Mouse (Mus musculus) midbrain, embryonic 16.5 days (tissue): ENCODE data around the gene Mgst3. TPM values are rescaled to one million over a fixed set of nuclear protein-coding genes. Genes with fewer than 3 reads are reported as not detected.

ENCODE experiments used
- ATAC-seq: fragments of 200-750 bp; cut with Nextera tagmentation; 2 replicates; pipeline ENCODE4 v1.8.0; 2017; ENCODE audit warnings: moderate TSS enrichment
- H3K27ac ChIP-seq: fragments of 300-500 bp; sonication (generic); 2 replicates; pipeline ENCODE4 v1.5.1; 2014; ENCODE audit warnings: mild to moderate bottlenecking, low read length, mixed read lengths
- H3K27me3 ChIP-seq: fragments of 300-500 bp; sonication (generic); 2 replicates; pipeline ENCODE4 v1.6.1; 2014; ENCODE audit warnings: low read depth, low read length, mixed read lengths; ENCODE audit not compliant: control insufficient read depth, insufficient read depth
- H3K36me3 ChIP-seq: fragments of 300-500 bp; sonication (generic); 2 replicates; pipeline ENCODE4 v1.6.1; 2014; ENCODE audit warnings: mild to moderate bottlenecking, low read length, moderate library complexity, mixed read lengths; ENCODE audit not compliant: control insufficient read depth, insufficient read depth
- H3K4me1 ChIP-seq: fragments of 300-500 bp; sonication (generic); 2 replicates; pipeline ENCODE4 v1.6.1; 2014; ENCODE audit warnings: mild to moderate bottlenecking, low read length, mixed read lengths; ENCODE audit not compliant: control insufficient read depth, insufficient read depth
- H3K4me2 ChIP-seq: fragments of 300-500 bp; sonication (generic); 2 replicates; pipeline ENCODE4 v1.6.1; 2014; ENCODE audit warnings: mild to moderate bottlenecking, low read length, mixed read lengths
- H3K4me3 ChIP-seq: fragments of 300-500 bp; sonication (generic); 2 replicates; pipeline ENCODE4 v1.5.1; 2014; ENCODE audit warnings: low read depth, mild to moderate bottlenecking, low read length, moderate library complexity, mixed read lengths
- H3K9ac ChIP-seq: fragments of 300-500 bp; sonication (generic); 2 replicates; pipeline ENCODE4 v1.6.1; 2014; ENCODE audit warnings: low read depth, low read length, mixed read lengths
- H3K9me3 ChIP-seq: fragments of 300-500 bp; sonication (generic); replicated peaks from 2 replicates; pipeline ENCODE4 v1.6.1; 2014; ENCODE audit warnings: mild to moderate bottlenecking, low read length, mixed read lengths; ENCODE audit not compliant: control insufficient read depth, poor library complexity, severe bottlenecking
- WGBS: fragments of 180-500 bp; shearing (Covaris S2); extraction: QIAGEN DNeasy Blood & Tissue Kit; methylation state at CpG from one replicate; pipeline ENCODE4 v1.1.7; 2014; 5-methylcytosine and 5-hydroxymethylcytosine counted together
- polyA plus RNA-seq: library from polyadenylated mRNA; unstranded; fragments of >200 nt; fragmentation: Nextera tagmentation; extraction: Ambion mirVana; gene quantifications from 2 replicates; pipeline ENCODE4 v1.2.1, GENCODE M21; 2015

Gene Mgst3
- polyA plus RNA-seq, result 138 and 170 TPM in 2 replicates

DNA sequence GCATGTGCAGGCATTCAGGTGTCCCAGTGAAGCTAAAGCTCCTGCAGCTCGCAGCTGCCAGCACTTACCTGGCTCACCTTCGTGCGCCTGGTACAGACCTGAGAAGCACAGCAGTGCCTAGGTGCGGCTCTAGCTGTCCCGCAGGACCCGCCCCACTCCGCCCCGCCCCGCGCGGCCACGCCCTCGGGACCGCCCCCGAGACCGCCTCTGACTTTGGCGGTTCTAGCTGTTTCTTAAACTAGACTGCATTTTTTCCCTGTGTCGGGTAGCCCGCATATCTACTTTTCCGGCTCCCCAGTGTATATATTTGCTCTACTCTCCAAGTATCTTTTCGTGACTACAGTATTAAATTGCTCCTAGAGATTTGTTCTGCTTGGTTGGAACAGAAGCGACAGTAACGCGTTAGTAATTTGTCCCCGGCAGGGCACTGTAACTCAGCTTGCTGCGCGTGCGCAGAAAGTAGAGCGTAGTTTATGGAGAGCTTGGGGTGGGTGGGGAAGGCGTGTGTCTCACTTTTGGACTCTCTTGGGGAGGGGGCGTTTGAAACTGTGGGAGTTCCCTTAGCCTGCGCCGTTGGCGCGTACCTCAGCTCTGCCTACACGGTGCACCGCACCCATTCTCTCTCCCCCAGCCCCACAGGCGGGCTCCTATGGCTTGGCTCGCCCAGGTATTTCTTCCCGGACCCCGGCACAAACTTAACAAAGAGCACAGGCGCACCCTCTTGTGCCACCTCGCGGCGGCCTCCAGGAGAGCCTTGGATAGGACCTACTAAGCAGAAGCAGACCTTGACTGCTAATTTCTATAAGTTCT is at the start of gene Mgst3:
TSS of gene Mgst3 (minus strand) at position 159 of the 810 bp plus-strand sequence.
- Histone ChIP-seq H3K27me3 (peaks cover 2% of the 10 kb centered on the region; the same call in 1 of the 2 replicates), H3K9me3 (no peaks in the 10 kb centered on the region), H3K4me3 (peak within 1 kb of the TSS; percentile 73), H3K36me3 (no peaks in the 10 kb centered on the region), H3K27ac (peak within 1 kb of the TSS; percentile 83), H3K9ac (peak within 1 kb of the TSS; percentile 77), H3K4me1 (peaks cover 14% of the 10 kb centered on the region), H3K4me2 (peak within 1 kb of the TSS; percentile 94)
- peak; percentile 97 for ATAC-seq
- WGBS, result under 1% methylated on average over 45 of the region's 45 CpGs

DNA sequence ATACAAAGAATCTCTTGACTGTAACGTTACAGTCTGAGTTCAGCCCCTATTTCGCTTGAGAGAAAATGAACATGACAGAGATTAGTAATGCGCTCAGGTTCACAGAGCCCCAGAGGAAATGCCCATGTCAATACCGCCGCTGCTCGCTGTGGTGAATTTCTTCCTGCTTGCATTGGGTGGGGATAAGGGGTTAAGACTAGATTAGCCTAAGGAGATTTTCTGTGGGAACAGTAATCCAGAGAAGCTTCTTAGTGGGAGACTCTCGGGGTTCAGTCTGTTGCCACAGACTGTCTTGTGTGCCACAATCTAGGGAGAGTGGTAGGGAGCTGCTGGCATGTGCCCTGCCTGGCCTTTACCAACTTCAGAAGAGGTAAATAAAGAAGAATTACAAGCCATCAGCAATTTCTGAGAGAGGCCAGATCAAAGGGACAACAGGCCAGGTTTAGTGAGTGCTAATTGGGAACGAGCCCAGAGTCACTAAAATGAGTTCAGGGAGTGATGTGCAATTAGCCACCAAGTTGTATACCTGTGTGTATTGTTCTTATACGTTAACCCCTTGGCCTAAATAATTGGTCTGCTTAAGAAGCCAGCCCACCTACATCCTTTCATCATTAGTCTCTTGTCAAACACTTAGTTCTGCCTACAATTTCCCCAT is 44.7 kb upstream of the Mgst3 start:
- no peak for ATAC-seq
- no peaks in the 10 kb centered on the region for H3K36me3 ChIP-seq
- no peaks in the 10 kb centered on the region; the same call in 1 of the 2 replicates for H3K27me3 ChIP-seq
- no peaks in the 10 kb centered on the region for H3K9me3 ChIP-seq
- H3K27ac ChIP-seq, result no peak overlapping the region
- H3K4me1 ChIP-seq, result no peaks in the 10 kb centered on the region
- no peak overlapping the region for H3K4me2 ChIP-seq
- no peak overlapping the region for H3K4me3 ChIP-seq
- 51% methylated on average over 9 of the region's 9 CpGs for WGBS
- no peak overlapping the region for H3K9ac ChIP-seq

GRCm38 (mm10) chr1:167437091-167437490 is 43.5 kb upstream of the Mgst3 start:
- H3K27ac ChIP-seq, result no peak overlapping the region
- no peak overlapping the region for H3K4me3 ChIP-seq
- H3K9me3 ChIP-seq, result no peaks in the 10 kb centered on the region
- no peaks in the 10 kb centered on the region for H3K36me3 ChIP-seq
- no peak overlapping the region for H3K9ac ChIP-seq
- H3K4me2 ChIP-seq, result no peak overlapping the region
- H3K4me1 ChIP-seq, result no peaks in the 10 kb centered on the region
- WGBS, result 80% methylated on average over 7 of the region's 7 CpGs
- H3K27me3 ChIP-seq, result no peaks in the 10 kb centered on the region; the same call in 1 of the 2 replicates
- no peak for ATAC-seq

DNA sequence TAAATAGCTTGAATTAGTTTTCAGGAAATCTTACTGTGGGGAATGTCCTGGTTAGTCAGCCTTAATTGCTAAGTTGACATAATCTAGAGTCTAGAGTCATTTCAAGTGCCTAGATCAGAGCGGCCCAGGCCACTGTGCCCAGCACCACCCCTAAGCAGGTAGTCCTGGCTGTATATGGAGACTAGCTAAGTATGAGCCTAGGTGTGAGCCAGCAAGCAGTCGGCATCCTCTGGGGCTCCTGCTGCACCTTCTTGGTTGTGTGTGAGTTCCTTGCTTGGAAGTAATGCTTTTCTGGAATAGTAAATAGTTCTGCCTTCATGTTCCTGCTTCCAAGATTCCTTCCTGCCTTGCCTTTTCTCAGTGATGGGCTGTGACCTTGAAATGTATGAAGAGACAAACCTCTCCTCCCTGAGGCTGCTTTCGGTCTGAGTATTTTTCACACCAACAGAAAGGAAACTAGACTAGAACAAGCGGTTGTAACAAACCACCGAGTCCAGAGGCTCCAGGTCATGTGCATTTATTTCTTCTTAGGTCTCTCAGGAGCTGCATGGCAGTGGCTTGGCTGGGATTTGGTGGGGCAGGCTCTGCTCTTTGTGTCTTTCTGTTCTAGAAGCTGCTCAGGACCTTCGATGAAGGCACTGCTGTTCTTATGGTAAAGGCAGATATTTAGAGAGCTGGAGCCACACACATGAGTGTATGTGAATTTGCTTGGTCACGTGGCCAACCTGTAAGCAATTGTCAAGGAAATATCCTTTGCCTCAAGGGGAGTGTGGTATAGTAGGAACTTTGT is 42.7 kb upstream of the Mgst3 start:
- ATAC-seq, result no peak
- no peaks in the 10 kb centered on the region; the same call in 1 of the 2 replicates for H3K27me3 ChIP-seq
- WGBS, result 85% methylated on average over 7 of the region's 7 CpGs
- H3K4me3 ChIP-seq, result no peak overlapping the region
- H3K36me3 ChIP-seq, result no peaks in the 10 kb centered on the region
- no peaks in the 10 kb centered on the region for H3K4me1 ChIP-seq
- H3K9ac ChIP-seq, result no peak overlapping the region
- no peak overlapping the region for H3K27ac ChIP-seq
- no peak overlapping the region for H3K4me2 ChIP-seq
- no peaks in the 10 kb centered on the region for H3K9me3 ChIP-seq

GRCm38 (mm10) chr1:167434931-167435330 is 41.3 kb upstream of the Mgst3 start:
- H3K27me3 ChIP-seq, result no peaks in the 10 kb centered on the region; the same call in 1 of the 2 replicates
- no peak overlapping the region for H3K4me2 ChIP-seq
- no peak for ATAC-seq
- H3K27ac ChIP-seq, result no peak overlapping the region
- H3K4me3 ChIP-seq, result no peak overlapping the region
- no peaks in the 10 kb centered on the region for H3K36me3 ChIP-seq
- H3K4me1 ChIP-seq, result no peaks in the 10 kb centered on the region
- WGBS, result 91% methylated on average over 4 of the region's 4 CpGs
- no peaks in the 10 kb centered on the region for H3K9me3 ChIP-seq
- H3K9ac ChIP-seq, result no peak overlapping the region

- WGBS, result 71% methylated on average over 9 of the region's 9 CpGs
- Histone ChIP-seq H3K27me3 (no peaks in the 10 kb centered on the region; the same call in 1 of the 2 replicates), H3K36me3 (no peaks in the 10 kb centered on the region), H3K4me3 (no peak overlapping the region), H3K27ac (no peak overlapping the region), H3K9me3 (no peaks in the 10 kb centered on the region), H3K9ac (no peak overlapping the region), H3K4me1 (no peaks in the 10 kb centered on the region), H3K4me2 (no peak overlapping the region)
- no peak for ATAC-seq
These were observed 37.5 kb upstream of the Mgst3 start for GRCm38 (mm10) chr1:167430976-167431676.

DNA sequence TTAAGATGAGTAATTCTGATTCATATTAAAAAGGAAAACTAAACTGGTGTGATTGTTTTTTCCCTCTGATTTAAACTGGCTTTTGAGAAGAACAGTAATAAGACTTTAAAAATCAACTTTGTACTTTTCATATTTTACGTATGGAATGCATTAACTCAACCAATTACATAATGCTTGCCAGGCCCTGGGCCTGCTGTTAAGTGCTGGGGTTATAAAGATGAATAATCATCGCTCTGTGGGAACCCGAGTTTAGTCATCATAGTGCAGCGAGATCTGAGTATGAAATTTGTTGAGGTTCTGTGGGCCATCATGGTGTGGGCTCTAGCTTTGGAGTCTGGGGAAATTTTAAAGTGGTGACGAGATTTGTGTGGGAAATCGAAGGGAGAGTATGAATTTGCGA is 33.0 kb upstream of the Mgst3 start:
- no peak overlapping the region for H3K4me3 ChIP-seq
- no peak overlapping the region for H3K4me2 ChIP-seq
- no peak overlapping the region for H3K9ac ChIP-seq
- no peaks in the 10 kb centered on the region for H3K4me1 ChIP-seq
- WGBS, result 88% methylated on average over 7 of the region's 7 CpGs
- no peaks in the 10 kb centered on the region for H3K27me3 ChIP-seq
- no peaks in the 10 kb centered on the region for H3K9me3 ChIP-seq
- ATAC-seq, result no peak
- H3K27ac ChIP-seq, result no peak overlapping the region
- H3K36me3 ChIP-seq, result no peaks in the 10 kb centered on the region

GRCm38 (mm10) chr1:167425572-167425971 is 31.9 kb upstream of the Mgst3 start:
- no peaks in the 10 kb centered on the region for H3K36me3 ChIP-seq
- H3K27ac ChIP-seq, result no peak overlapping the region
- no peaks in the 10 kb centered on the region for H3K27me3 ChIP-seq
- no peaks in the 10 kb centered on the region for H3K4me1 ChIP-seq
- H3K4me3 ChIP-seq, result no peak overlapping the region
- H3K9me3 ChIP-seq, result no peaks in the 10 kb centered on the region
- no peak overlapping the region for H3K9ac ChIP-seq
- no peak for ATAC-seq
- H3K4me2 ChIP-seq, result no peak overlapping the region
- WGBS, result 88% methylated on average over 5 of the region's 5 CpGs
